Mouse (Mus musculus): ENCODE measurements around the gene Camk1d.

Camk1d gene

GRCm38 (mm10) chr2:5714211-5715053 lies at the start of gene Camk1d:
Camk1d (minus strand) TSS chr2:5714515.
- no peak for DNase-seq (ENCODE audit: low spot score)

GRCm38 (mm10) chr2:5762031-5762430 lies 47.7 kb upstream of the Camk1d start:
- no peak for DNase-seq (ENCODE audit: low spot score)

GRCm38 (mm10) chr2:5760479-5761008 lies 46.2 kb upstream of the Camk1d start:
- DNase-seq (ENCODE audit: low spot score), result no peak

- DNase-seq (ENCODE audit: low spot score), result no peak
Measured at GRCm38 (mm10) chr2:5758569-5758968, 44.3 kb upstream of the Camk1d start.

GRCm38 (mm10) chr2:5750872-5751271 lies 36.6 kb upstream of the Camk1d start:
- DNase-seq (ENCODE audit: low spot score), result no peak

GRCm38 (mm10) chr2:5749210-5749609 lies 34.9 kb upstream of the Camk1d start:
- no peak for DNase-seq (ENCODE audit: low spot score)

GRCm38 (mm10) chr2:5747545-5748043 lies 33.3 kb upstream of the Camk1d start:
- DNase-seq (ENCODE audit: low spot score), result no peak

GRCm38 (mm10) chr2:5746529-5746928 lies 32.2 kb upstream of the Camk1d start:
- no peak for DNase-seq (ENCODE audit: low spot score)

- no peak for DNase-seq (ENCODE audit: low spot score)
Measured at GRCm38 (mm10) chr2:5743886-5744285, 29.6 kb upstream of the Camk1d start.

- no peak for DNase-seq (ENCODE audit: low spot score)
Measured at GRCm38 (mm10) chr2:5740913-5741312, 26.6 kb upstream of the Camk1d start.

- DNase-seq (ENCODE audit: low spot score), result no peak
Measured at GRCm38 (mm10) chr2:5735881-5736280, 21.6 kb upstream of the Camk1d start.

GRCm38 (mm10) chr2:5733300-5734085 lies 19.2 kb upstream of the Camk1d start:
- DNase-seq (ENCODE audit: low spot score), result no peak

- no peak for DNase-seq (ENCODE audit: low spot score)
Measured at GRCm38 (mm10) chr2:5732047-5732446, 17.7 kb upstream of the Camk1d start.

GRCm38 (mm10) chr2:5730364-5730792 lies 16.1 kb upstream of the Camk1d start:
- DNase-seq (ENCODE audit: low spot score), result peak; percentile 86

GRCm38 (mm10) chr2:5729931-5730330 lies 15.6 kb upstream of the Camk1d start:
- peak; percentile 92 for DNase-seq (ENCODE audit: low spot score)

- DNase-seq (ENCODE audit: low spot score), result no peak
Measured at GRCm38 (mm10) chr2:5725028-5725701, 10.8 kb upstream of the Camk1d start.

GRCm38 (mm10) chr2:5717675-5718074 lies 3.4 kb upstream of the Camk1d start:
- no peak for DNase-seq (ENCODE audit: low spot score)

- DNase-seq (ENCODE audit: low spot score), result no peak
Measured at GRCm38 (mm10) chr2:5715544-5715943, 1.2 kb upstream of the Camk1d start.

- DNase-seq (ENCODE audit: low spot score), result no peak
Measured at GRCm38 (mm10) chr2:5715054-5715410, 717 bp upstream of the Camk1d start.

- DNase-seq (ENCODE audit: low spot score), result no peak
Measured at GRCm38 (mm10) chr2:5713325-5714210, 747 bp downstream of the Camk1d start.

- DNase-seq (ENCODE audit: low spot score), result no peak
Measured at GRCm38 (mm10) chr2:5712255-5712654, 2.1 kb downstream of the Camk1d start.
